ENCODE assay signal across 15 mouse cellular contexts in genomic region chr2:181189321-181189720, GRCm38 (mm10). TPM values are rescaled to one million over a fixed set of nuclear protein-coding genes. Genes with fewer than 3 reads are reported as not detected.
DNase-seq lines count a peak whose midpoint lies in the region; ATAC-seq and TF ChIP-seq lines count a peak whose summit lies in the region.
"Had no signal": no experiment of that assay in that cellular context is flagged by ENCODE, and none has a peak within 500 bp of the region (broad histone marks: within the 10 kb centered on the region; RNA-seq: fewer than 3 reads in every experiment).

No protein-coding gene starts in this region.

- TF ChIP-seq CTCF in heart, adult 2 months (IDR thresholded peaks at IDR 0.05): no peak
- no peak for TF ChIP-seq CTCF in small intestine, adult 2 months (IDR thresholded peaks at IDR 0.05; ENCODE audit: extremely low read depth, insufficient read length, insufficient replicate concordance, low read depth, low read length)

- no peak overlapping the region for H3K4me3 ChIP-seq in heart, adult 2 months
- H3K4me3 ChIP-seq in heart, embryonic 10.5 days: no peak overlapping the region
- H3K4me3 ChIP-seq in liver, embryonic 13.5 days (replicated peaks): no peak overlapping the region
- no peak overlapping the region for H3K4me3 ChIP-seq in small intestine, adult 2 months (ENCODE audit: low read depth, low read length)

- ATAC-seq in liver, embryonic 13.5 days (ENCODE audit: low read depth): no peak

- H3K79me2 ChIP-seq in heart, adult 2 months (replicated peaks; ENCODE audit: control insufficient read depth, insufficient read depth, low read length): no peaks in the 10 kb centered on the region

- 50% methylated on average over 1 of the region's 1 CpGs for WGBS in heart, adult 2 months
- WGBS in heart, embryonic 10.5 days: 85% methylated on average over 1 of the region's 1 CpGs
- 67% methylated on average over 1 of the region's 1 CpGs for WGBS in liver, embryonic 13.5 days (ENCODE audit: insufficient replicate concordance)
- 69% methylated on average over 1 of the region's 1 CpGs for WGBS in small intestine, adult 2 months

- H3K9ac ChIP-seq in heart, adult 2 months (ENCODE audit: low read depth, low read length): no peak overlapping the region
- H3K9ac ChIP-seq in liver, embryonic 13.5 days: 0 out of 2 replicates have a peak overlapping the region, but pooled peaks have one; percentile 88

- no peak for DNase-seq in heart, adult 2 months
- DNase-seq in heart, embryonic 10.5 days (ENCODE audit: low spot score): no peak
- DNase-seq in liver, embryonic 13.5 days: no peak
- DNase-seq in liver: no peak
- peak; percentile 27 for DNase-seq in brain, adult 2 months (ENCODE audit: low read depth, low spot score)
- no peak for DNase-seq in retina, embryonic 14.5 days (ENCODE audit: low spot score)
- DNase-seq in left cerebral cortex, adult 11 months (ENCODE audit: low spot score): no peak
- DNase-seq: cerebellum, adult 18-20 months; midbrain, embryonic 14.5 days; right cerebral cortex, adult 18-20 months had no signal

- no peak overlapping the region for H3K4me2 ChIP-seq in liver, embryonic 13.5 days

- H3K27me3 ChIP-seq in heart, adult 2 months (ENCODE audit: control insufficient read depth, insufficient read depth, low read length): no peaks in the 10 kb centered on the region
- no peaks in the 10 kb centered on the region for H3K27me3 ChIP-seq in heart, embryonic 10.5 days (ENCODE audit: insufficient read depth, poor library complexity, severe bottlenecking)
- H3K27me3 ChIP-seq in liver, embryonic 13.5 days: peaks cover 7% of the 10 kb centered on the region
- H3K27me3 ChIP-seq in small intestine, adult 2 months (ENCODE audit: control insufficient read depth, insufficient read depth, low read length): no peaks in the 10 kb centered on the region
- H3K27me3 ChIP-seq: neural tube, embryonic 12.5 days had no signal

- no peaks in the 10 kb centered on the region for H3K9me3 ChIP-seq in heart, embryonic 10.5 days
- no peaks in the 10 kb centered on the region for H3K9me3 ChIP-seq in liver, embryonic 13.5 days (replicated peaks)
- H3K9me3 ChIP-seq: neural tube, embryonic 12.5 days had no signal

- H3K4me1 ChIP-seq in heart, adult 2 months (ENCODE audit: control insufficient read depth, insufficient read depth, low read length): peaks cover 8% of the 10 kb centered on the region
- H3K4me1 ChIP-seq in heart, embryonic 10.5 days: peaks cover 12% of the 10 kb centered on the region
- peaks cover 28% of the 10 kb centered on the region for H3K4me1 ChIP-seq in liver, embryonic 13.5 days (replicated peaks)
- peaks cover 8% of the 10 kb centered on the region for H3K4me1 ChIP-seq in small intestine, adult 2 months (ENCODE audit: control insufficient read depth, insufficient read depth, insufficient read length, low read length)

- TF ChIP-seq POLR2A in heart, adult 2 months (IDR thresholded peaks at IDR 0.05; ENCODE audit: insufficient read depth, low read depth, low read length): no peak
- TF ChIP-seq POLR2A in small intestine, adult 2 months (IDR thresholded peaks at IDR 0.05; ENCODE audit: low read depth, low read length): no peak

- intact Hi-C loops in heart, adult 2 months (cut with DNase I): loop anchor here (2.0 to 10.0 kb wide), 4 partner anchors 21 to 395 kb away; partner anchors contain the start of gene Uckl1

- H3K36me3 ChIP-seq in heart, adult 2 months (ENCODE audit: control insufficient read depth, insufficient read depth, low read length): peaks cover 6% of the 10 kb centered on the region; the same call in 1 of the 2 replicates
- peaks cover 10% of the 10 kb centered on the region for H3K36me3 ChIP-seq in heart, embryonic 10.5 days
- H3K36me3 ChIP-seq in liver, embryonic 13.5 days: no peaks in the 10 kb centered on the region
- H3K36me3 ChIP-seq in small intestine, adult 2 months (ENCODE audit: control insufficient read depth, insufficient read depth, low read length): peaks cover 4% of the 10 kb centered on the region; the same call in 1 of the 2 replicates

- no peak for TF ChIP-seq EP300 in heart, adult 2 months (IDR thresholded peaks at IDR 0.05; ENCODE audit: insufficient read depth, low read depth, low read length)

- peak overlapping the region; percentile 89 for H3K27ac ChIP-seq in heart, adult 2 months
- no peak overlapping the region for H3K27ac ChIP-seq in heart, embryonic 10.5 days
- peak overlapping the region; percentile 70 for H3K27ac ChIP-seq in liver, embryonic 13.5 days
- peak overlapping the region; percentile 86 for H3K27ac ChIP-seq in small intestine, adult 2 months (ENCODE audit: insufficient read depth, low read depth, low read length)
- H3K27ac ChIP-seq: neural tube, embryonic 12.5 days had no signal

RNA-seq across cellular contexts. Expression of gene Ppdpf, which starts 2.3 kb away (rescaled TPM):
- total RNA-seq in heart, adult 2 months (2021): 10 to 100 TPM; 47.5 to 57.7 TPM
- polyA plus RNA-seq in heart, adult 2 months (2012; rRNA removed): 81.2 and 82.4 TPM in 2 replicates
- 172 and 240 TPM in 2 replicates for polyA plus RNA-seq in heart, embryonic 10.5 days (2016; fragmentation: Nextera tagmentation; extraction: Ambion mirVana)
- polyA plus RNA-seq in liver, embryonic 13.5 days (2015; fragmentation: Nextera tagmentation; extraction: Ambion mirVana): 92.8 and 101 TPM in 2 replicates
- 98.4 and 174 TPM in 2 replicates for polyA plus RNA-seq in small intestine, adult 2 months (2012; rRNA removed)

RNA-seq across cellular contexts. Expression of gene Ptk6, which starts 13.3 kb away (rescaled TPM):
- total RNA-seq in heart, adult 2 months (2021): under 1 TPM in 1 of 2 experiments, not detected in 1; 0.07 TPM
- polyA plus RNA-seq in heart, adult 2 months (2012; rRNA removed): 0.03 TPM in 1 of 2 replicates, not detected in the other
- polyA plus RNA-seq in heart, embryonic 10.5 days (2016; fragmentation: Nextera tagmentation; extraction: Ambion mirVana): not detected in 2 replicates
- polyA plus RNA-seq in liver, embryonic 13.5 days (2015; fragmentation: Nextera tagmentation; extraction: Ambion mirVana): 0.02 and 0.03 TPM in 2 replicates
- polyA plus RNA-seq in small intestine, adult 2 months (2012; rRNA removed): 6.2 and 9.5 TPM in 2 replicates
- total RNA-seq: adrenal gland, postnatal 4 days; layer of hippocampus, postnatal 10 days; MEL had no signal
- polyA plus RNA-seq: midbrain, embryonic 14.5 days; neural tube, embryonic 12.5 days had no signal

RNA-seq across cellular contexts. Expression of gene Srms, which starts 23.7 kb away (rescaled TPM):
- under 1 TPM; 0.44 to 0.59 TPM for total RNA-seq in heart, adult 2 months (2021)
- 0.59 and 1.3 TPM in 2 replicates for polyA plus RNA-seq in heart, adult 2 months (2012; rRNA removed)
- polyA plus RNA-seq in heart, embryonic 10.5 days (2016; fragmentation: Nextera tagmentation; extraction: Ambion mirVana): 0.11 and 0.79 TPM in 2 replicates
- polyA plus RNA-seq in liver, embryonic 13.5 days (2015; fragmentation: Nextera tagmentation; extraction: Ambion mirVana): 0.08 and 0.12 TPM in 2 replicates
- 0.56 and 0.93 TPM in 2 replicates for polyA plus RNA-seq in small intestine, adult 2 months (2012; rRNA removed)
- total RNA-seq: MEL had no signal

RNA-seq across cellular contexts. Expression of gene Fndc11, which starts 30.5 kb away (rescaled TPM):
- not detected for total RNA-seq in heart, adult 2 months (2021)
- 0.29 and 0.43 TPM in 2 replicates for polyA plus RNA-seq in heart, adult 2 months (2012; rRNA removed)
- polyA plus RNA-seq in heart, embryonic 10.5 days (2016; fragmentation: Nextera tagmentation; extraction: Ambion mirVana): not detected in 2 replicates
- polyA plus RNA-seq in liver, embryonic 13.5 days (2015; fragmentation: Nextera tagmentation; extraction: Ambion mirVana): 0.15 TPM in 1 of 2 replicates, not detected in the other
- polyA plus RNA-seq in small intestine, adult 2 months (2012; rRNA removed): 0.53 and 0.56 TPM in 2 replicates
- total RNA-seq: layer of hippocampus, postnatal 10 days; MEL had no signal
- polyA plus RNA-seq: neural tube, embryonic 12.5 days had no signal

RNA-seq across cellular contexts. Expression of gene Eef1a2, which starts 32.5 kb away (rescaled TPM):
- 1,000 to 10,000 TPM; 1,434 to 1,646 TPM for total RNA-seq in heart, adult 2 months (2021)
- polyA plus RNA-seq in heart, adult 2 months (2012; rRNA removed): 1,031 and 1,150 TPM in 2 replicates
- polyA plus RNA-seq in heart, embryonic 10.5 days (2016; fragmentation: Nextera tagmentation; extraction: Ambion mirVana): 0.95 and 2.6 TPM in 2 replicates
- not detected in 2 replicates for polyA plus RNA-seq in liver, embryonic 13.5 days (2015; fragmentation: Nextera tagmentation; extraction: Ambion mirVana)
- 1.6 and 3.4 TPM in 2 replicates for polyA plus RNA-seq in small intestine, adult 2 months (2012; rRNA removed)
- total RNA-seq: MEL had no signal
